ENCODE assay signal across 8 mouse cellular contexts in genomic region chr11:107026554-107027430, GRCm38 (mm10). TPM values are rescaled to one million over a fixed set of nuclear protein-coding genes. Genes with fewer than 3 reads are reported as not detected.
A peak's percentile ranks its signal among the peaks of the same experiment; 100 is the strongest.
DNase-seq lines count a peak whose midpoint lies in the region; ATAC-seq lines count a peak whose summit lies in the region.

No protein-coding gene starts in this region.

- no peaks in the 10 kb centered on the region for H3K27me3 ChIP-seq in kidney, embryonic 16.5 days (ENCODE audit: insufficient read depth, low read length)
- peaks cover 3% of the 10 kb centered on the region; the same call in 1 of the 2 replicates for H3K27me3 ChIP-seq in intestine, embryonic 14.5 days (replicated peaks; ENCODE audit: control insufficient read depth, insufficient read depth, low read length)

- no peak overlapping the region for H3K9ac ChIP-seq in kidney, embryonic 16.5 days (replicated peaks; ENCODE audit: low read length)
- H3K9ac ChIP-seq in intestine, embryonic 14.5 days (ENCODE audit: low read length), result no peak overlapping the region

- no peak for ATAC-seq in kidney, embryonic 16.5 days (ENCODE audit: low FRiP score, low TSS enrichment)
- ATAC-seq in intestine, embryonic 14.5 days (replicated peaks; ENCODE audit: low FRiP score, low TSS enrichment, low read depth), result no peak

- peak overlapping the region; percentile 60 for H3K4me3 ChIP-seq in kidney, embryonic 16.5 days (ENCODE audit: low read length)
- H3K4me3 ChIP-seq in intestine, embryonic 14.5 days (ENCODE audit: low read depth, low read length), result peak overlapping the region; percentile 68; the same call in 1 of the 2 replicates

- no peak overlapping the region for H3K27ac ChIP-seq in kidney, embryonic 16.5 days (ENCODE audit: low read length)
- no peak overlapping the region for H3K27ac ChIP-seq in intestine, embryonic 14.5 days (ENCODE audit: low read depth)

- H3K4me2 ChIP-seq in kidney, embryonic 16.5 days (replicated peaks; ENCODE audit: low read depth, low read length), result peak overlapping the region; percentile 79
- H3K4me2 ChIP-seq in intestine, embryonic 14.5 days (ENCODE audit: low read length), result peak overlapping the region; percentile 64

- no peaks in the 10 kb centered on the region for H3K9me3 ChIP-seq in kidney, embryonic 16.5 days (ENCODE audit: low read length)
- no peaks in the 10 kb centered on the region for H3K9me3 ChIP-seq in intestine, embryonic 14.5 days (ENCODE audit: control insufficient read depth, low read length)

- H3K36me3 ChIP-seq in kidney, embryonic 16.5 days (ENCODE audit: insufficient read depth, low read length), result no peaks in the 10 kb centered on the region
- no peaks in the 10 kb centered on the region for H3K36me3 ChIP-seq in intestine, embryonic 14.5 days (ENCODE audit: control insufficient read depth, insufficient read depth, low read length)

- H3K4me1 ChIP-seq in kidney, embryonic 16.5 days (ENCODE audit: insufficient read depth, low read length), result peaks cover 38% of the 10 kb centered on the region
- H3K4me1 ChIP-seq in intestine, embryonic 14.5 days (replicated peaks; ENCODE audit: control insufficient read depth, insufficient read depth, low read length), result peaks cover 14% of the 10 kb centered on the region

- WGBS in kidney, embryonic 16.5 days, result 5% methylated on average over 12 of the region's 12 CpGs
- WGBS in intestine, embryonic 14.5 days, result 9% methylated on average over 12 of the region's 12 CpGs

- no peak for DNase-seq in kidney, postnatal 36 days
- peak; percentile 8 for DNase-seq in embryo, embryonic 9.5 days (ENCODE audit: extremely low spot score)
- no peak for DNase-seq in intestine, embryonic 14.5 days (ENCODE audit: low spot score)
- peak; percentile 58 for DNase-seq in naive thymus-derived CD4-positive, alpha-beta T cell, adult 2 months (ENCODE audit: low read depth)
- no peak for DNase-seq in frontal cortex, postnatal 36 days (ENCODE audit: low spot score in 2 of 2)
- DNase-seq in adrenal gland, adult (ENCODE audit: inconsistent age in 2 of 2, low spot score in 1 of 2), result no peak
- no peak for DNase-seq in thymus, postnatal 4 days

RNA-seq across cellular contexts. Expression of gene 1810010H24Rik, which starts 1.3 kb away (rescaled TPM):
- polyA plus RNA-seq in kidney, embryonic 16.5 days (2015; fragmentation: Nextera tagmentation; extraction: Ambion mirVana), result 1.4 and 1.8 TPM in 2 replicates
- 1.8 and 2.9 TPM in 2 replicates for polyA plus RNA-seq in intestine, embryonic 14.5 days (2014; fragmentation: Nextera tagmentation; extraction: Ambion mirVana)

RNA-seq across cellular contexts. Expression of gene Kpna2, which starts 27.5 kb away (rescaled TPM):
- 353 and 411 TPM in 2 replicates for polyA plus RNA-seq in kidney, embryonic 16.5 days (2015; fragmentation: Nextera tagmentation; extraction: Ambion mirVana)
- 416 and 452 TPM in 2 replicates for polyA plus RNA-seq in intestine, embryonic 14.5 days (2014; fragmentation: Nextera tagmentation; extraction: Ambion mirVana)

Comparison
In these comparisons a context has a peak if more than half of its experiments do, and no peak if none do; other contexts are left out.
1. DNase-seq: peak in embryo, embryonic 9.5 days (single experiment) and naive thymus-derived CD4-positive, alpha-beta T cell, adult 2 months (single experiment); none in kidney, postnatal 36 days (0 of 2), intestine, embryonic 14.5 days (single experiment), frontal cortex, postnatal 36 days (0 of 2), adrenal gland, adult (0 of 2) and thymus, postnatal 4 days (single experiment).